Mouse (Mus musculus): ENCODE measurements at regions not wholly inside any gene's neighbourhood (a gene's known extent, or its start where the extent isn't known, plus 50 kb on each side); places are given as distances from the start of the nearest gene placed in this dataset.
A peak's percentile ranks its signal among the peaks of the same experiment; 100 is the strongest.

DNA sequence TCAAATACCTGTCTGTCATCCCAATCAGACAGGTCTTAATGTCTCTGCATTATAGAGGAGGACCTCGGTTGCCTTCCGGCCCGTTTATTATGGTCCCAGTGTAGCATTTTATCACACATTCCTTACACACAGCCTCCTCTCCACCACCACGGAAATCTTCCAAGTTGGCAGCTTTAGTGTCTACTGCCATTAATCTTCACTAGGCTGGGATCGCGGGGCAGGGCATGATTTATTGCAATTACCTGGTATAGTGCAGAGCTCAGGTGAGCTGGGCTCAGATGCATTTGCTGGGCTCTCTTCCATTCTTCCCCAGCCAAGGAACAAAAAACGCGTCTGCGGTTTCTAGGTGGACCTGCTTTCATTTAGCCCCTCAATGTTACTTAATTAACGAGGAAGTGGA, 344.7 kb upstream of the Fam92a start:
- no peak for DNase-seq

DNA sequence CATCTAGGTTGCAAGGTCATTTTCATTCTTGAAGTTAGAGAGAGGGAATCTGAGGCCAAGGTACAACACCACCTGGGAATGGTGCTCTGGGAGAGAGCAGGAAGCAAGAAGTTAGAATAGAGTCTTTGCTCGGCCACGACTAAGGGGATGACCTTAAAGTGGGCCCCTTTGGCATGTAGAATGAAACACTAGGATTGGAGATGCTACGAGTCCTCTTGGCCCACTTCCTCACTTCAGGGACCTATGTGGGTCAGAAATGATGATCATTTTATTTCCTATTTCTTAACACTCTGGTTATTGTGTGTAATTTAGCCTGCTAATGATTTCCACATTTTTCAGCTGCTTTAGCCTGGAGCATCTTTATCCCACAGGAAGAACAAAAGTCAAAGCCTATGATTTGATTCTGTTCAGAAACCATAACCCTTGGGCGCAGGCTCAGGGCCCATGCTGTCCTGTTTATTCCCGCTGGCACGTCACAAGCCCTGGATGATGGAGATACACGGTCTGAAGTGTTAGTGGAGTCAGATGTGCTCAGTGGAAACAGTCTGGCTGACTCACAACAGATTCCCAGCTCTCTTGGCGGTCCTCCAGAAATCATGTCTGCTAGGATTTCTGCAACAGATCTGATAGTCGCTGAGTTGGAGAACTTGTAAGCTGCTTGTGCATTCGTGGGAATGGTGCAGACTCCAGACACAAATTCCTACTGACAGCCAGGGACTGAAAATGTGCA, 340.0 kb upstream of the Fam92a start:
- DNase-seq: peak; percentile 93

DNA sequence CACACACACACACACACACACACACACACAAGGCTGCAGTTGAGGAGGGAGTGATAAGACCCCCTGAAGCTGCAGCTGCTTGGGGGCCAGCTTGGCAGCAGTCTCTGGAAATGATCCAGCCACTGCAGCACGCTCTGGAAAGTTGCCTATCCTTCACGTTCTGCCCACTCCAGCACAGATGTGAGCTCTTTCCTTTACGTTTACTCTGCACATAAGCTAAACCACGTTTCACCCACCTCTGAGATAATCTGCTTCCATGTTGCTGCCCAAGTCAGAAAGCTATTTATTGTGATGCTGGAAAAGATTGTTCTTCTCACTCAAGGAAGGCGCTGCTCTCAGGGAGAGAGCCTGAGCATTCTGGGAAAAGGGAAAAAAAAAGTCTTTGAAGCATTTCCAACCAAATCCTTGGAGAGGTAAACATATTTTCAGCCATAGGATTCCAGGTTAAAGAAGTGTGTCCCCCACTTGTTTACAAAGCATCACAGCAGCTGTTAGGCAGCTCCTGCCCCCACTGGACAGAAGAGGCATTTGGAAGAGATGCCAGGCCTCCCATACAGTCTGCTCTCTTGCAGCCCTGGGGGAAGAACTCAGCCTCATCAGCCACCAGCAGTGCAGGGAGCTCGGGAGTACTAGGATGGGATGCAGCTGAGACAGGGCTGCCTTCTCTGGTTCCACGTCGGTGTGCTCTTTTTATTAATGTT, 335.2 kb upstream of the Fam92a start:
- DNase-seq: no peak

DNA sequence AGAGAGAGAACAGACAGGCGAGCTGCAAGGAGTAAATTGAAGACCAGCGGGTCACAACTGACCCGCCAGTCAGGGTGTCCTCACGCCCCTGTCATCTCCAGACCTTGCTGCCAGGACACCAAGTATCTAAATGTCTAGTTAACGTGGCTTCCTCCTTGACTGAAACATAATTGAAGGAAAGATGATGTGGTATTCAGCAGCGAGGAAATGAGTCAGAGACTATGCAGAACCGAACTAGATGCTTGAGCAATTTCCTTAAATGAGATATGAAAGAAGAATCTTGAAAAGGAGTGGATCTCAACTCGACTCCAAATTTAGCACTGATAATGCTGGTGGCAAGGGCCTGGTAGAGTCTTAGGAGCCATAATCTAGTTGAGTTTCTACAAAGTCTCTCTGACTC, 329.3 kb upstream of the Fam92a start:
- DNase-seq: no peak

DNA sequence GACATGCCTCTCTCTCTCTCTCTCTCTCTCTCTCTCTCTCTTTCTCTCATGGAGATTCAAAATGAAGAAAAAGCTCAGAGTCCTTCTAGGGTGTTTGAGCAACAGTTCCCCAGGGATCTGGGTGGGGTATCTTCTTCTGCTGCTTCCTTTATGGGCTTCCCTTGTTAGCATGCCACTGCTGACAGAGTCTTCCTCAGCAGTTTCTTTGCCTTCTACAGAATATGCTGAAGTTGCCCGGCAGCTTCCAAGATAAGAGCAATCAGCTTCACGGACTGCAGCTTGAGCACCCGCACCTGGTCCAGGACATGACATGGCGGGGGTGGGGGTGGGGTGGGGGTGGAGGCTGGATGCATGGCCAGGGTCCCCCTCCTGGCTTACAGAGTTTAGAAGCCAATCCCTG, 326.6 kb upstream of the Fam92a start:
- no peak for DNase-seq

DNA sequence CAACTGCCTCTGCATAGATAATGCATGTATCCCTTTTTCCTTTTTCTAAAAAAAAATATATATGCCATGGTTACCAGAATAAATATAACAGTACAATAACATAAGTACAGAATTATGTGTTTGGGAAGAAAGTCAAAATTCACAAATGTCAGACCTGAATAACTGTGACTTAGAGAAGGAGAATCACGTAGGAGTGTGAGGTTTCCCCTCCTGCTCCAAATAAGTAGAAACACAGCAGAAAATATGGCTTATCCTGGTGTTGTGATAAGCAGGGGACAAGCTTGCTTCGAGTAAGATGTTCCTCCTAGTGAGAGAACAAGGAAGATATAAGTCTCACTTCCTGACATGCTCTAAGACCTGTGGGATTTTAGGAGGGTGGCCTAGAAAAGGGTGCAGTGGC, 320.7 kb upstream of the Fam92a start:
- no peak for DNase-seq

DNA sequence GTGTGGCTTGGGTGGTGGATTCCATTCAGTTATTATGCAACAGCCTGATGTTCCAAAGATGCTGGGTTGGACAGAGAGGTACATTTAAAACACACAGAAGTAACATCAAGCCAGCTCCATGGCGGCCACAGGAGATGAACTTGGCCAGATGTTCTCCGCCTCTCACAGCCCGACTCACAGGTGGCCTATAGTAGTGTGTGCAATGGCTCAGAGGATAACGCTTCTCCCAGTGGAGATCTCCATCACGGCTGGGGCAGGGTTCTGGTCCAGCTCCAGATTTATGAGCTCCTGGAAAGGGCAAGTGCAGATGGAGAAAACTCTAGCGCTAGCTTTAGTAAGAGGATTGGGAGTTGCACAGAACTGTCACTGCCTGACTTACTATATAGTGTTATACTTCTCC, 319.5 kb upstream of the Fam92a start:
- no peak for DNase-seq

DNA sequence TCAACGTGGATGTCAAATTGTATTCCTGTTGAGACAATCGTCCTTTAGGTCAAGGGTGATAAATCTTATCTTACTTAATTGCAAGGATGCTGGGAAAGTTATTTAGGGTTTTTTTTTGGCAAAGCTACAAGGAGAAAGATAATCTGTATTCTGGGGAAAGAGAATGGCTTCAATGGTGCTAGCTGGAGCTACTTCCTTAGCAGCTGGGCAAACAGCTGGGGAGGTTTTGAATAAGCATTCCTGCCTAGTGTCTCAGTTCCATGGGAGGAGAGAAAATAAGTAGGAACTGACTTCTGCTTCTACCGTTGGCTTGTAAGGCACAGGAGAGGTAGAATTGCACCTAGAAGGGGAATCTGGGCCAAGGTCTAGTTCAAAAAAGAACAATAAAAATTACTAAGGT, 318.3 kb upstream of the Fam92a start:
- no peak for DNase-seq

- DNase-seq: no peak
These were observed 317.5 kb upstream of the Fam92a start for GRCm38 (mm10) chr4:12489358-12489757.

DNA sequence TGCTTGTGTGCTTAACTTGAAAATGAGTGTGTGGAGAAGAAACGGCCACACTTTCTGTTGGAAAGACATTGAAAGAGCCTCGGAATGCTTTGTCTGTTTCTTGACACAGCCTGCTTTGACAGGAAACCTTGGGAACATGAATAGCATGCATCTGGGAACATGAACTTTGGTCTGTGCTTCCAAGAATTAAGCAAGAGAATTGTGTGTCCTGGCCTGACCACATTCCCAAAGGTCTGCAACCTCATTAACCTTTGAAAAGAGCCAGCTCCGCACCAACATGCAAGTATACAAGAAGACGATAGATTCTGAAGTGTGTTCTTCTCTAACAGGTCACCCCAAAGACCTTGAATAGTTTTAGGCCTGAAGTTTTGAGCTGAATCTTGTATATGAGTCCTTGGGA, 309.7 kb upstream of the Fam92a start:
- no peak for DNase-seq

DNA sequence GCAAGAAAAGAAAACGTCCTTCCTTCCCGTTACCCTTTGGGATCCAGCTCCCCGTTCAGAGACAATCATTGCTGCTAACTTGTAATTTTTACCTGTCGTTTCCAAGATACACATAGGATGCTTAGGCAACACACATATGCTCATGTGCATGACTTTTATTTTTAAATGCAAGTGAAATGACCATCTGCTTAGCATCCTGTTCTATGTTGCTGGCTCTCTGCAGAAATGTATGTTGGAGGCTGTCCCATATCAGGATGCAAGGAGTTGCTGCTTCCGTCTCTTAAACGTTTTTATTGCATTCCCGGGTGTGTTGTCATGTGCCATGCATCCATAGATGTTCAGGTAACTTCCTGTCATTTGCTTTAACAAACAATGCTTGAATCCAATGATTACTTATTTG, 304.9 kb upstream of the Fam92a start:
- DNase-seq: no peak

- DNase-seq: no peak
These were observed 303.3 kb upstream of the Fam92a start for GRCm38 (mm10) chr4:12474981-12475568.

GRCm38 (mm10) chr4:12474421-12474820, 302.6 kb upstream of the Fam92a start:
- DNase-seq: no peak

GRCm38 (mm10) chr4:12461701-12462100, 289.9 kb upstream of the Fam92a start:
- DNase-seq: no peak

DNA sequence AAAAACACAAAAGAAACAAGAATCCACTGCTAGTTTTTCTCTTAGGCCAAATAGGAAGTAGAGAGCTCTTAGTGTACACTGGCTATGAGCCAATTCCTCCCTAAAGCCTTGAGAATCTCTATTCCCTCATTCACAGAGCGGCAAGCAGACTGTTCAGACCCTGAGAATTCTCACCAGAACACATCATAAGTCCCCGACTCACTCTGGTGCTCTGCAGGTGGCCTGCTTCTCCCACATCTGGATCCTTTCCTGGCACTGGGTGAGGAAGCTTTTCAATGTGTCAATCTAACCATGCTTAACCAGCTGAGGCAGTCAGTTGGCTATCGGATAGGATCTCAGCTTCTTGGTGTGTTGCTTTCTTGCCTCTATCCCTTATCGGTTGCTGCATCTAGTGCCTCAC, 289.4 kb upstream of the Fam92a start:
- no peak for DNase-seq

DNA sequence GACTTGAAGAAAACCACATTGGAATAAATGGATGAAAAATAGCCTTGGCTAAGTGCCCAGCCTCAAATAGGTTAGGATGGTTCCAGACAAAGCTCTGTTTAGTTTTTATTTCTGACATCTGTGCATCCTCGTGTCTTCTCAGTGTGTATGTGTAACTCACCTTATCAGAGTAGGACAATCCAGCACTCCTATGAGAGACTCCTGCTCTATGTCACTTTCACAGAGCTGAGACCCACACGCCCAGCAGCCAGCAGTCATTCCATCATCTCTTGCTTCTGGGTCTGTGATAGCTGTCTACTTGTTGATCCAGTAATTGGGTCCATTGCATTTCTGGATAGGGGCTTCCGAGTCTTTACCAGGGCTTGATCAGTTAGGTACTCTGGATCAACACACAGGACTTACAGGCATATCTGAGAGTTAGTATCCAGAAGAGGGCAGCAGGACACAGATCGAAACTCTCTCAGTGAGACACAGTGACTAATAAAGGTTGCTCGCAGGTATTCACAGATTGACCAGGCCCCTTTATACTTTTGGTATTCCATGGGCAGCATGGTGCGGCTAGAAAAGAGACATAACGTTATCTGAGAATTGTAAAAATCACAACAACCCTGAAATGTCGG, 286.3 kb upstream of the Fam92a start:
- DNase-seq: no peak

GRCm38 (mm10) chr4:12452086-12452485, 280.3 kb upstream of the Fam92a start:
- DNase-seq: peak; percentile 25

- no peak for DNase-seq
These were observed 253.7 kb upstream of the Fam92a start for GRCm38 (mm10) chr4:12425507-12425906.

GRCm38 (mm10) chr4:12421628-12422319, 250.0 kb upstream of the Fam92a start:
- no peak for DNase-seq

DNA sequence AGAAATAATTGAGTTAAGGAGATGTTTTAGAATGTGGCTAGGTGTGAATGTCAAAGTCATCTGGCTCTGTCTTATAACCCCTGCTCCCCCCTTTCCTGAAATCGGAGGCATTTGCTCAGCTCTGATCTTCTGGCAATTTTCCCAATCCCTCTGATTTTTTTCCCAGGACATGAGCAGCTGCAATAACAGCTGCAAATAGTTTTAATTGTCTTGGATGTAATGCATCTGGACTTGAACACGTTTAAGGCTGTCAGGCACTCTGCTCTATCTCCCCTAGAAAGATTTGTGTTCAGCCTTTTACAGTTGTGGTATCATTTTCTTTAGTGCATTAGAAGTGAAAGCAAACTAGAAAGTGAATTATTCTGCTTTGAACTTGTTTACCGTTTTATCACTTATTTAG, 246.3 kb upstream of the Fam92a start:
- no peak for DNase-seq

DNA sequence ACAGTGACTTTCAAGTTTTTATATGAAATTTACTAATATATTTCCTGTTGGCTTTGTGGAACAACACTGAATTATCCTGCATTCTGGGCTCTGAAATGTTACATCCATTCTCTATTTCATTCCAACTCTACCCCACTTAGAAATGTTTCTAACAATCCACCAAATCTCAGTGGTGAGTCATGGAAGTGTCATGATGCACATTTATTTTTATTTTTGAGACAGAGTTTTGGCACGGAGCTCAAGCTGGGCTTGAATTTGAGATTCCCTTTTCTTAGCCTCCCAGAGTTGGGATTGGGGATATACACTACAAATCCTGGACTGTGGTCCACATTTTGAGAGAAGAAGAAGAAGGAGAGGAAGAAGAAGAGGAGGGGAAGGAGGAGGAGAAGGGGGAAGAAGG, 223.5 kb upstream of the Fam92a start:
- peak; percentile 17 for DNase-seq

DNA sequence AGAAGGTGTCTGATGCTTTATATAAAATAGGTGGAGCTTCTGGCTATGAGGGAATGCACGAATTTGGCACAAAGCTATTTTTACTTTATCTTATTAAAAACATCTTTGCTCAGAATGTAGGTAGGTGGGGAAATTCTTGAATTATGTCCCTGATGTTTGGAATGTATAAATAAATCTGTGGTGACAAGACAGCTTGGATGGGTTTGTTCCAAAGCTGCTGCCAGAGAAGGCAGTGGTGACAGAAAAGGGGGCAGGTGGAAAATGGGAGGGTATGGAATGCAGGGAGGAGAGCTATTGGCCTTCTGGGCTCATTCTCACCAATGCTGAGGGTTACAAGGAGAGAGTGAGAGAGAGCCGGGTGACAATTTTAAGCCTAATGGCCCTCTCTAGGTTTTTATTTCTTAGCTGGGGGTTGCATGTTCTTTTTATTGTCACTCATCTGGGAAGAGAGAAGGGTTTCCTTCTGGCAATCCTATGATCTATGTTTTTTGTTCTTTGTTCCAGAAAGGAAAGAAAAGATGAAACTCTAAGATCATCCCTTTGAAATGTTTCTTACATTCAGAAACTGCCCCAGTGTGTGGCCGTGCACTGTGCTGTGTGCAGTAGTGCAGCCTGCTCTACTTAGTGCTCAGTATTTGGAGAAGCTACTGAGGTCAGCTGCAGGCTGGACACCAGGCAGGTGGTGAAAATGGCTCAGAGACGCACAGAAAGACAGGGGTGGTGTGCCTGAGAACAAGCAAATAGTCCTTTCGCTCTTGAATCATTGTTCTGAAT, 205.2 kb upstream of the Fam92a start:
- peak; percentile 60 for DNase-seq

Measured in right cerebral cortex, adult 18-20 months (tissue).